Mouse (Mus musculus): ENCODE data around the gene Rem1. TPM values are rescaled to one million over a fixed set of nuclear protein-coding genes. Genes with fewer than 3 reads are reported as not detected.
A peak's percentile ranks its signal among the peaks of the same experiment; 100 is the strongest.

Rem1 gene
- polyA plus RNA-seq, 1 experiment from 2014 or later: 0.62 TPM

- peaks cover 3% of the 10 kb centered on the region; the same call in 1 of the 2 replicates for H3K36me3 ChIP-seq (ENCODE audit: control insufficient read depth, insufficient read depth, low read length)
- H3K9me3 ChIP-seq (ENCODE audit: control insufficient read depth, low read length): no peaks in the 10 kb centered on the region
- 89% methylated on average over 11 of the region's 11 CpGs for WGBS
- no peak overlapping the region for H3K4me3 ChIP-seq (ENCODE audit: low read depth, low read length)
- no peaks in the 10 kb centered on the region for H3K27me3 ChIP-seq (ENCODE audit: control insufficient read depth, insufficient read depth, low read length)
- H3K4me2 ChIP-seq (replicated peaks; ENCODE audit: low read depth, low read length): no peak overlapping the region
- no peak overlapping the region for H3K9ac ChIP-seq (ENCODE audit: low read depth, low read length)
- H3K27ac ChIP-seq (ENCODE audit: low read depth, low read length): no peak overlapping the region
- DNase-seq (ENCODE audit: low spot score) (no peak), ATAC-seq (ENCODE audit: low FRiP score) (no peak)
- H3K4me1 ChIP-seq (replicated peaks; ENCODE audit: control insufficient read depth, insufficient read depth, low read length): peaks cover 10% of the 10 kb centered on the region
Observed at GRCm38 (mm10) chr2:152674148-152674547, 47.4 kb downstream of the Rem1 start.

DNA sequence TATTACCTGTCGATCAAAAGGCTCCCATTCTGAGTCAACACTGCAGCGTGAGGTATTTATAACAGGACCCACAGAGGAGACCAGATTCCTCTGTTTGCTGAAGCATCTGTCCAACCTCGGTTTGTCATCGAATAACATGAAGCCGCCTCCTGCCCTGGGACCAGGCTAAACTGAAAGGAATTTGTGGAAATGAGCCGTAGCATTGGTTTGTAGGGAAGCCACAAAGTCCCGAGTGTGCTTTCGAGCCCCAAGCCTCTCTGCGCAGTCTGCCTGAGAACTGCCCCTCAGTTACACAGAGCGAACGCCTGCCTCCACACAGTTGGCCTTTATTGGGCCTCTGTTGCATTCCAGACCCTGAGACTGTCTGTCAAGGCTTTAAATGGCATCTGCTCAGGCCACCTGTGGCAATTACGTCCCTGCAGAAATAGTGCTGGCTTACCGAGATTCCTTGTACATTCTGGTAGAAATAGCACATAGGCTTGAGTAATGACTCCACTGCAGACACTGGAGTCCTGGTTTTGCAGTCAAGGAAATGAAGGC, 48.6 kb downstream of the Rem1 start:
- Histone ChIP-seq H3K9ac (ENCODE audit: low read depth, low read length) (no peak overlapping the region), H3K4me1 (replicated peaks; ENCODE audit: control insufficient read depth, insufficient read depth, low read length) (peaks cover 10% of the 10 kb centered on the region), H3K27me3 (ENCODE audit: control insufficient read depth, insufficient read depth, low read length) (no peaks in the 10 kb centered on the region), H3K4me3 (ENCODE audit: low read depth, low read length) (no peak overlapping the region), H3K9me3 (ENCODE audit: control insufficient read depth, low read length) (no peaks in the 10 kb centered on the region), H3K27ac (ENCODE audit: low read depth, low read length) (no peak overlapping the region), H3K4me2 (replicated peaks; ENCODE audit: low read depth, low read length) (no peak overlapping the region), H3K36me3 (ENCODE audit: control insufficient read depth, insufficient read depth, low read length) (peaks cover 3% of the 10 kb centered on the region; the same call in 1 of the 2 replicates)
- DNase-seq (ENCODE audit: low spot score) (no peak), ATAC-seq (ENCODE audit: low FRiP score) (no peak)
- WGBS: 92% methylated on average over 13 of the region's 13 CpGs

- ATAC-seq (ENCODE audit: low FRiP score): no peak
- H3K36me3 ChIP-seq (ENCODE audit: control insufficient read depth, insufficient read depth, low read length): peaks cover 13% of the 10 kb centered on the region
Observed at GRCm38 (mm10) chr2:152678302-152678701, 51.6 kb downstream of the Rem1 start.

DNA sequence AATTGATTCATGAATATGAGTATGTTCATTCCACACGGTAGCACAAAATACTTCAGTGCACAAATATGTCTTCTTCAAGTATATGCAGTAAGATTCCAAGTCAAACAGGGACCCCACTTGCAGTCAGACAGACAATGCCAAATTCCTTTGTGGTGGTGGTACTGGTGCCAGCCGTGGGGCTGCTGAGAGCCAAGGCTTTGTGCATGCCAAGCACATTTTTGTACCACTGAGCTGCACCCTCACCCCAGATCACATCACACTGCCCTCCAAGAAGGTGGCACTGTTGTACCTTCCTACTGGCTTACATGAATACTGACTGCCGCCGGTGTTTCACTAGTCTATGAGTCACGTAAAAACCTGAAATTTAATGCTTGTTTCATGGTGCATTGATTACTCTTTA, 52.2 kb downstream of the Rem1 start:
- peaks cover 17% of the 10 kb centered on the region for H3K36me3 ChIP-seq (ENCODE audit: control insufficient read depth, insufficient read depth, low read length)
- H3K27ac ChIP-seq (ENCODE audit: low read depth, low read length): no peak overlapping the region

More at GRCm38 (mm10) chr2:152678302-152678701, 51.6 kb downstream of the Rem1 start:
- H3K4me2 ChIP-seq (replicated peaks; ENCODE audit: low read depth, low read length): no peak overlapping the region
- no peak overlapping the region for H3K27ac ChIP-seq (ENCODE audit: low read depth, low read length)
- no peaks in the 10 kb centered on the region for H3K9me3 ChIP-seq (ENCODE audit: control insufficient read depth, low read length)
- DNase-seq (ENCODE audit: low spot score): peak; percentile 49
- 66% methylated on average over 3 of the region's 3 CpGs for WGBS
- H3K9ac ChIP-seq (ENCODE audit: low read depth, low read length): no peak overlapping the region
- no peak overlapping the region for H3K4me3 ChIP-seq (ENCODE audit: low read depth, low read length)
- H3K4me1 ChIP-seq (replicated peaks; ENCODE audit: control insufficient read depth, insufficient read depth, low read length): no peaks in the 10 kb centered on the region; the same call in 1 of the 2 replicates
- no peaks in the 10 kb centered on the region for H3K27me3 ChIP-seq (ENCODE audit: control insufficient read depth, insufficient read depth, low read length)

GRCm38 (mm10) chr2:152679701-152680355, 53.1 kb downstream of the Rem1 start:
- no peaks in the 10 kb centered on the region for H3K27me3 ChIP-seq (ENCODE audit: control insufficient read depth, insufficient read depth, low read length)
- H3K9ac ChIP-seq (ENCODE audit: low read depth, low read length): no peak overlapping the region
- H3K36me3 ChIP-seq (ENCODE audit: control insufficient read depth, insufficient read depth, low read length): peaks cover 26% of the 10 kb centered on the region
- 84% methylated on average over 8 of the region's 8 CpGs for WGBS
- no peaks in the 10 kb centered on the region; the same call in 1 of the 2 replicates for H3K4me1 ChIP-seq (replicated peaks; ENCODE audit: control insufficient read depth, insufficient read depth, low read length)
- no peak overlapping the region for H3K4me2 ChIP-seq (replicated peaks; ENCODE audit: low read depth, low read length)
- no peak overlapping the region for H3K27ac ChIP-seq (ENCODE audit: low read depth, low read length)
- DNase-seq (ENCODE audit: low spot score) (no peak), ATAC-seq (ENCODE audit: low FRiP score) (no peak)
- no peak overlapping the region for H3K4me3 ChIP-seq (ENCODE audit: low read depth, low read length)
- H3K9me3 ChIP-seq (ENCODE audit: control insufficient read depth, low read length): no peaks in the 10 kb centered on the region

More for the DNA sequence above, 52.2 kb downstream of the Rem1 start:
- no peak overlapping the region for H3K4me2 ChIP-seq (replicated peaks; ENCODE audit: low read depth, low read length)
- DNase-seq (ENCODE audit: low spot score) (no peak), ATAC-seq (ENCODE audit: low FRiP score) (no peak)
- H3K4me1 ChIP-seq (replicated peaks; ENCODE audit: control insufficient read depth, insufficient read depth, low read length): no peaks in the 10 kb centered on the region; the same call in 1 of the 2 replicates
- H3K9ac ChIP-seq (ENCODE audit: low read depth, low read length): no peak overlapping the region
- no peaks in the 10 kb centered on the region for H3K27me3 ChIP-seq (ENCODE audit: control insufficient read depth, insufficient read depth, low read length)
- 90% methylated on average over 5 of the region's 5 CpGs for WGBS
- no peaks in the 10 kb centered on the region for H3K9me3 ChIP-seq (ENCODE audit: control insufficient read depth, low read length)
- no peak overlapping the region for H3K4me3 ChIP-seq (ENCODE audit: low read depth, low read length)

DNA sequence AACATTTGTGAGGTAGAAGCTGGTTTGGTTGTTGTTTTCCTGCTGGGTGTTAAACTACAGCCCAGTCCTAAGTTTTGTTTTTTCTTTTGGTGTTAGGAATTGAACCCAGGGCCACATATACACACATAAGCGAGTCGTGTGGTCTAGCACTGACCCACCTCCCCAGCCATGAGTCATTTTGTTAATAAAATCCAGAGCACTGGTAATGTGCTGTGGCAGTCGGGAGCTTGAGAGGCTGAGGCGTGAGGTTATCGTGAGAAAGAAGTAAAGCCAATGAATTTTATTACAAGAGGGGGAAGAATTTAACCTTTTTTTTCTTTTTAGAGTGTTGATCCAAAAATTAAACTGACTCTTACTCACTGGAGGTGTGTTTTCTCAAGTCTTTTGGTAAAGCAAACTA, 56.3 kb downstream of the Rem1 start:
- no peak overlapping the region for H3K27ac ChIP-seq (ENCODE audit: low read depth, low read length)
- H3K9ac ChIP-seq (ENCODE audit: low read depth, low read length): no peak overlapping the region
- H3K4me3 ChIP-seq (ENCODE audit: low read depth, low read length): no peak overlapping the region
- WGBS: 97% methylated on average over 5 of the region's 5 CpGs
- H3K4me2 ChIP-seq (replicated peaks; ENCODE audit: low read depth, low read length): no peak overlapping the region
- H3K9me3 ChIP-seq (ENCODE audit: control insufficient read depth, low read length): no peaks in the 10 kb centered on the region
- DNase-seq (ENCODE audit: low spot score) (no peak), ATAC-seq (ENCODE audit: low FRiP score) (no peak)
- no peaks in the 10 kb centered on the region for H3K4me1 ChIP-seq (replicated peaks; ENCODE audit: control insufficient read depth, insufficient read depth, low read length)
- H3K27me3 ChIP-seq (ENCODE audit: control insufficient read depth, insufficient read depth, low read length): no peaks in the 10 kb centered on the region
- peaks cover 41% of the 10 kb centered on the region for H3K36me3 ChIP-seq (ENCODE audit: control insufficient read depth, insufficient read depth, low read length)

Other genes starting within 250 kb of the Rem1 start
- 18.6 and 20.7 TPM in 2 replicates for gene Sox12, start 228.9 kb upstream of the Rem1 start, polyA plus RNA-seq (2014; fragmentation: Nextera tagmentation; extraction: Ambion mirVana)
- 42.9 and 45.9 TPM in 2 replicates for gene Zcchc3, start 211.9 kb upstream of the Rem1 start, polyA plus RNA-seq (2014; fragmentation: Nextera tagmentation; extraction: Ambion mirVana)
- gene 6820408C15Rik, start 211.4 kb upstream of the Rem1 start, polyA plus RNA-seq (2014; fragmentation: Nextera tagmentation; extraction: Ambion mirVana): 2.9 and 3.8 TPM in 2 replicates
- not detected in 2 replicates for gene Defb23, start 162.3 kb upstream of the Rem1 start, polyA plus RNA-seq (2014; fragmentation: Nextera tagmentation; extraction: Ambion mirVana)
- not detected in 2 replicates for gene Defb20, start 149.9 kb upstream of the Rem1 start, polyA plus RNA-seq (2014; fragmentation: Nextera tagmentation; extraction: Ambion mirVana)
- not detected in 2 replicates for gene Defb22, start 136.8 kb upstream of the Rem1 start, polyA plus RNA-seq (2014; fragmentation: Nextera tagmentation; extraction: Ambion mirVana)
- gene Defb26, start 115.3 kb upstream of the Rem1 start, polyA plus RNA-seq (2014; fragmentation: Nextera tagmentation; extraction: Ambion mirVana): not detected in 2 replicates
- not detected in 2 replicates for gene Defb28, start 108.7 kb upstream of the Rem1 start, polyA plus RNA-seq (2014; fragmentation: Nextera tagmentation; extraction: Ambion mirVana)
- gene Defb29, start 86.9 kb upstream of the Rem1 start, polyA plus RNA-seq (2014; fragmentation: Nextera tagmentation; extraction: Ambion mirVana): not detected in 2 replicates
- gene Gm17416, start 57.6 kb upstream of the Rem1 start, polyA plus RNA-seq (2014; fragmentation: Nextera tagmentation; extraction: Ambion mirVana): not detected in 2 replicates
- not detected in 2 replicates for gene Defb21, start 54.2 kb upstream of the Rem1 start, polyA plus RNA-seq (2014; fragmentation: Nextera tagmentation; extraction: Ambion mirVana)
- gene Defb19, start 46.6 kb upstream of the Rem1 start, polyA plus RNA-seq (2014; fragmentation: Nextera tagmentation; extraction: Ambion mirVana): not detected in 2 replicates
- gene Defb45, start 27.6 kb upstream of the Rem1 start, polyA plus RNA-seq (2014; fragmentation: Nextera tagmentation; extraction: Ambion mirVana): not detected in 2 replicates
- gene Defb36, start 22.6 kb upstream of the Rem1 start, polyA plus RNA-seq (2014; fragmentation: Nextera tagmentation; extraction: Ambion mirVana): not detected in 2 replicates
- gene Defb25, start 3.9 kb upstream of the Rem1 start, polyA plus RNA-seq (2014; fragmentation: Nextera tagmentation; extraction: Ambion mirVana): not detected in 2 replicates
- 124 and 138 TPM in 2 replicates for gene H13, start 42.5 kb downstream of the Rem1 start, polyA plus RNA-seq (2014; fragmentation: Nextera tagmentation; extraction: Ambion mirVana)
- gene Mcts2, start 60.1 kb downstream of the Rem1 start, polyA plus RNA-seq (2014; fragmentation: Nextera tagmentation; extraction: Ambion mirVana): 43.9 and 48.5 TPM in 2 replicates
- 166 and 168 TPM in 2 replicates for gene Id1, start 109.3 kb downstream of the Rem1 start, polyA plus RNA-seq (2014; fragmentation: Nextera tagmentation; extraction: Ambion mirVana)
- gene Cox4i2, start 127.2 kb downstream of the Rem1 start, polyA plus RNA-seq (2014; fragmentation: Nextera tagmentation; extraction: Ambion mirVana): 4.1 and 4.4 TPM in 2 replicates
- 129 and 134 TPM in 2 replicates for gene Bcl2l1, start 204.8 kb downstream of the Rem1 start, polyA plus RNA-seq (2014; fragmentation: Nextera tagmentation; extraction: Ambion mirVana)
- gene Tpx2, start 221.0 kb downstream of the Rem1 start, polyA plus RNA-seq (2014; fragmentation: Nextera tagmentation; extraction: Ambion mirVana): 139 and 140 TPM in 2 replicates